Mouse (Mus musculus): ENCODE results near the gene Gls. TPM values are rescaled to one million over a fixed set of nuclear protein-coding genes. Genes with fewer than 3 reads are reported as not detected.

Gene Gls
- polyA plus RNA-seq (2014; fragmentation: Illumina TruSeq; extraction: RNeasy Lipid Tissue Mini Kit (QIAGEN cat#74804); ENCODE audit: low read depth, low replicate concordance) = 64.3 TPM

DNA sequence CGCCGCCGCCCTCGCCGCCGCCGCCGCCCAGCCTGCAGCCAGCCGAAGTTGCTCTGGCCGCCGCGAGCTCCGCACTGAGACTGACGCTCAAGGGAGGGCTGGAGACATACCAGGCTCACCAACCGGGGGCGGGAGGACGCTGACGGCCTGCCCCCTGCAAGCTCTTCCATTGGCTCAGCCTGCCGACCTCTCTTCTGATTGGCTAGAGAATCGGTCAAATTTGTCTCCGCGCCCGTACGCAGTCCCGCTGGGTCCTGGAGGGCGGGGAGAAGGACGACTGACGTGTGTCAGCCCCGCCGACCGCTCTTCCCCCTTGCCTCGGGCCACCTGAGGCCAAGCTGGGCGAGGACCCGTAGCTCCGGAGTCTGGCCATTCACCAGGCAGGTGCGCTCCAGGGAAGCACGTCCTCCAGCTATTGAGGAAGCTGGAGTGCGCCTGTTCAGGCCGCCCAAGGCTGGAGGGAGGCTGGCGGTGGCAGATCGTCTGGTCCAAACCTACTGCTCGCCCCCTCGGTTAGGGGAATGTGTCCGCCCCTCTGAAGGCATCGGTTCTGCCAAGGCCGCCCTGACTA lies at the start of gene Gls:
Gene Gls, minus strand, starts transcription at position 90 of the 571 bp plus-strand sequence.

DNA sequence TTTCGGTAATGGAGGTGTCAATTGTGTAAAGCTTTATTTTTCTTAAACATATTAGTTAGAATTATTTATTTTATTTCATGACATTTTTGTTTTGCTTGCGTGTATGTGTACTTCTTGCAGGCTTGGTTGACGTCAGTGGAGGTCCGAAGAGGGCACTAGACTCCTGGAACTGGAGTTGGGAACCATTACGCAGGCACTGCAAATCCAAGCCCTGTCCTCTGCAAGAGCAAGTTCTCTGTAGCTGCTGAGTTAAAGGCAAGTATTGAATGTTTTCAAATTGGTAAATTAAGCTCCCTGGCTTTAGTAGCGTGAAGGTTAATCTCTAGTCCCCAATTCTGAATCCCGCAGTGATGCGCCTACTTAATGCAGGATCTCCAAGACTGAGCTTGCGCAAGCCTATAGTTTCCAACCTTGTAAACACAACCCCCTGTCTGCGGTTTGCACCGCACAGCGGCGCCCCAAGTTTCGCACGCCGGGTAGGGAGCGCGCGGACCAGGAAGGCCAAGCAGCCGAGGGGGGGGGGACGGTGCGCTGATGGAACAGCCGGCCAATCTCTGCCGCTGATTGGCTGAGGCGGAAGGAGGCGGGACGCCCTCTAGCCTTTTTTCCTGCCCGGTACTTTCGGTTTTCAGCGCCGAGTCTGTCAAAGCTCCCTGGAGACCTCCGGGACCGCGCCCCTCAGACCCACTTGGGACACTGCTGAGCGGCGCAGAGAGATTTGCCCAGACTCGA lies 114.0 kb downstream of the Gls start, which contains the start of gene Stat1:
Gene Stat1, plus strand, starts transcription at position 581 of the 732 bp plus-strand sequence.

Other genes starting within 250 kb of the Gls start
- 5.9 TPM for gene Stat4, start 246.1 kb downstream of the Gls start, polyA plus RNA-seq (2014; fragmentation: Illumina TruSeq; extraction: RNeasy Lipid Tissue Mini Kit (QIAGEN cat#74804); ENCODE audit: low read depth, low replicate concordance)
- 39.7 TPM for gene Stat1, start 113.8 kb downstream of the Gls start, polyA plus RNA-seq (2014; fragmentation: Illumina TruSeq; extraction: RNeasy Lipid Tissue Mini Kit (QIAGEN cat#74804); ENCODE audit: low read depth, low replicate concordance)